Mouse (Mus musculus): ENCODE data around the gene Ggta1. TPM values are rescaled to one million over a fixed set of nuclear protein-coding genes. Genes with fewer than 3 reads are reported as not detected.
"Not testable (repeated sequence)": the region's sequence is repeated elsewhere in the genome, so short reads cannot be mapped to it uniquely, and the experiment has no call there.

Ggta1 gene
- polyA plus RNA-seq, 1 experiment from 2014 or later = 5.6 TPM

GRCm38 (mm10) chr2:35459316-35459715 lies 3.7 kb downstream of the Ggta1 start:
- H3K27ac ChIP-seq (replicated peaks; ENCODE audit: low read depth, low read length) = no peak overlapping the region
- peaks cover 15% of the 10 kb centered on the region; the same call in 1 of the 2 replicates for H3K27me3 ChIP-seq (ENCODE audit: control insufficient read depth, insufficient read depth, low read length)
- no peaks in the 10 kb centered on the region for H3K9me3 ChIP-seq (ENCODE audit: control insufficient read depth, low read length)
- ATAC-seq (ENCODE audit: low FRiP score, low TSS enrichment) (no peak), DNase-seq (no peak)
- H3K4me3 ChIP-seq (replicated peaks; ENCODE audit: low read depth, low read length) = no peak overlapping the region
- H3K4me1 ChIP-seq (ENCODE audit: control insufficient read depth, insufficient read depth, low read length) = peaks cover 4% of the 10 kb centered on the region; the same call in 1 of the 2 replicates
- no peak overlapping the region for H3K4me2 ChIP-seq (ENCODE audit: low read length)
- no peak overlapping the region for H3K9ac ChIP-seq (replicated peaks; ENCODE audit: low read length)
- H3K36me3 ChIP-seq (ENCODE audit: control insufficient read depth, insufficient read depth, low read length) = no peaks in the 10 kb centered on the region

- Histone ChIP-seq H3K9ac (replicated peaks; ENCODE audit: low read length) (no peak overlapping the region), H3K36me3 (ENCODE audit: control insufficient read depth, insufficient read depth, low read length) (no peaks in the 10 kb centered on the region), H3K27me3 (ENCODE audit: control insufficient read depth, insufficient read depth, low read length) (peaks cover 15% of the 10 kb centered on the region; the same call in 1 of the 2 replicates), H3K4me1 (ENCODE audit: control insufficient read depth, insufficient read depth, low read length) (peaks cover 4% of the 10 kb centered on the region; the same call in 1 of the 2 replicates), H3K4me3 (replicated peaks; ENCODE audit: low read depth, low read length) (no peak overlapping the region), H3K9me3 (ENCODE audit: control insufficient read depth, low read length) (no peaks in the 10 kb centered on the region), H3K27ac (replicated peaks; ENCODE audit: low read depth, low read length) (no peak overlapping the region), H3K4me2 (ENCODE audit: low read length) (no peak overlapping the region)
- ATAC-seq (ENCODE audit: low FRiP score, low TSS enrichment) (no peak), DNase-seq (no peak)
- 82% methylated on average over 4 of the region's 4 CpGs for WGBS
These were observed 4.6 kb downstream of the Ggta1 start for GRCm38 (mm10) chr2:35458421-35458820.

GRCm38 (mm10) chr2:35453736-35454135 lies 9.3 kb downstream of the Ggta1 start:
- H3K9ac ChIP-seq (replicated peaks; ENCODE audit: low read length) = no peak overlapping the region
- ATAC-seq (ENCODE audit: low FRiP score, low TSS enrichment) (no peak), DNase-seq (no peak)
- no peak overlapping the region for H3K27ac ChIP-seq (replicated peaks; ENCODE audit: low read depth, low read length)
- 80% methylated on average over 3 of the region's 3 CpGs for WGBS
- no peak overlapping the region for H3K4me3 ChIP-seq (replicated peaks; ENCODE audit: low read depth, low read length)
- no peaks in the 10 kb centered on the region for H3K27me3 ChIP-seq (ENCODE audit: control insufficient read depth, insufficient read depth, low read length)
- H3K4me1 ChIP-seq (ENCODE audit: control insufficient read depth, insufficient read depth, low read length) = no peaks in the 10 kb centered on the region
- H3K4me2 ChIP-seq (ENCODE audit: low read length) = no peak overlapping the region
- H3K9me3 ChIP-seq (ENCODE audit: control insufficient read depth, low read length) = no peaks in the 10 kb centered on the region
- no peaks in the 10 kb centered on the region for H3K36me3 ChIP-seq (ENCODE audit: control insufficient read depth, insufficient read depth, low read length)

GRCm38 (mm10) chr2:35452695-35453094 lies 10.3 kb downstream of the Ggta1 start:
- H3K27me3 ChIP-seq (ENCODE audit: control insufficient read depth, insufficient read depth, low read length); H3K4me2 ChIP-seq (ENCODE audit: low read length); H3K9me3 ChIP-seq (ENCODE audit: control insufficient read depth, low read length); H3K27ac ChIP-seq (replicated peaks; ENCODE audit: low read depth, low read length); H3K4me3 ChIP-seq (replicated peaks; ENCODE audit: low read depth, low read length); H3K4me1 ChIP-seq (ENCODE audit: control insufficient read depth, insufficient read depth, low read length); ATAC-seq (ENCODE audit: low FRiP score, low TSS enrichment); DNase-seq; H3K9ac ChIP-seq (replicated peaks; ENCODE audit: low read length); H3K36me3 ChIP-seq (ENCODE audit: control insufficient read depth, insufficient read depth, low read length): not testable (repeated sequence)
- WGBS = 93% methylated on average over 6 of the region's 6 CpGs

GRCm38 (mm10) chr2:35451484-35452050 lies 11.5 kb downstream of the Ggta1 start:
- DNase-seq = no peak
- WGBS = 86% methylated on average over 5 of the region's 5 CpGs
- no peak for ATAC-seq (ENCODE audit: low FRiP score, low TSS enrichment)
- Histone ChIP-seq H3K36me3 (ENCODE audit: control insufficient read depth, insufficient read depth, low read length) (no peaks in the 10 kb centered on the region), H3K4me2 (ENCODE audit: low read length) (no peak overlapping the region), H3K4me3 (replicated peaks; ENCODE audit: low read depth, low read length) (no peak overlapping the region), H3K9ac (replicated peaks; ENCODE audit: low read length) (no peak overlapping the region), H3K4me1 (ENCODE audit: control insufficient read depth, insufficient read depth, low read length) (no peaks in the 10 kb centered on the region), H3K27me3 (ENCODE audit: control insufficient read depth, insufficient read depth, low read length) (no peaks in the 10 kb centered on the region), H3K27ac (replicated peaks; ENCODE audit: low read depth, low read length) (no peak overlapping the region), H3K9me3 (ENCODE audit: control insufficient read depth, low read length) (no peaks in the 10 kb centered on the region)

- Histone ChIP-seq H3K9ac (replicated peaks; ENCODE audit: low read length) (no peak overlapping the region), H3K4me1 (ENCODE audit: control insufficient read depth, insufficient read depth, low read length) (no peaks in the 10 kb centered on the region), H3K27me3 (ENCODE audit: control insufficient read depth, insufficient read depth, low read length) (no peaks in the 10 kb centered on the region), H3K27ac (replicated peaks; ENCODE audit: low read depth, low read length) (no peak overlapping the region), H3K4me2 (ENCODE audit: low read length) (no peak overlapping the region), H3K9me3 (ENCODE audit: control insufficient read depth, low read length) (no peaks in the 10 kb centered on the region), H3K4me3 (replicated peaks; ENCODE audit: low read depth, low read length) (no peak overlapping the region), H3K36me3 (ENCODE audit: control insufficient read depth, insufficient read depth, low read length) (no peaks in the 10 kb centered on the region)
- WGBS = 73% methylated on average over 4 of the region's 4 CpGs
- ATAC-seq (ENCODE audit: low FRiP score, low TSS enrichment) (no peak), DNase-seq (no peak)
These were observed 12.2 kb downstream of the Ggta1 start for GRCm38 (mm10) chr2:35450856-35451255.

- Histone ChIP-seq H3K9ac (replicated peaks; ENCODE audit: low read length) (no peak overlapping the region), H3K4me2 (ENCODE audit: low read length) (no peak overlapping the region), H3K27me3 (ENCODE audit: control insufficient read depth, insufficient read depth, low read length) (no peaks in the 10 kb centered on the region), H3K27ac (replicated peaks; ENCODE audit: low read depth, low read length) (no peak overlapping the region), H3K9me3 (ENCODE audit: control insufficient read depth, low read length) (no peaks in the 10 kb centered on the region), H3K4me3 (replicated peaks; ENCODE audit: low read depth, low read length) (no peak overlapping the region), H3K4me1 (ENCODE audit: control insufficient read depth, insufficient read depth, low read length) (no peaks in the 10 kb centered on the region), H3K36me3 (ENCODE audit: control insufficient read depth, insufficient read depth, low read length) (no peaks in the 10 kb centered on the region)
- DNase-seq (no peak), ATAC-seq (ENCODE audit: low FRiP score, low TSS enrichment) (no peak)
- WGBS = 87% methylated on average over 12 of the region's 12 CpGs
These were observed 13.1 kb downstream of the Ggta1 start for GRCm38 (mm10) chr2:35449687-35450622.

GRCm38 (mm10) chr2:35448914-35449670 lies 13.9 kb downstream of the Ggta1 start:
- H3K9ac ChIP-seq (replicated peaks; ENCODE audit: low read length) = no peak overlapping the region
- no peak overlapping the region for H3K27ac ChIP-seq (replicated peaks; ENCODE audit: low read depth, low read length)
- no peaks in the 10 kb centered on the region for H3K36me3 ChIP-seq (ENCODE audit: control insufficient read depth, insufficient read depth, low read length)
- WGBS = 89% methylated on average over 9 of the region's 9 CpGs
- H3K4me3 ChIP-seq (replicated peaks; ENCODE audit: low read depth, low read length) = no peak overlapping the region
- DNase-seq (no peak), ATAC-seq (ENCODE audit: low FRiP score, low TSS enrichment) (no peak)
- no peaks in the 10 kb centered on the region for H3K27me3 ChIP-seq (ENCODE audit: control insufficient read depth, insufficient read depth, low read length)
- no peaks in the 10 kb centered on the region for H3K4me1 ChIP-seq (ENCODE audit: control insufficient read depth, insufficient read depth, low read length)
- H3K9me3 ChIP-seq (ENCODE audit: control insufficient read depth, low read length) = no peaks in the 10 kb centered on the region
- no peak overlapping the region for H3K4me2 ChIP-seq (ENCODE audit: low read length)

Measured in midbrain, embryonic 14.5 days (tissue).